ENCODE assay signal across 9 mouse cellular contexts in the genomic region with DNA sequence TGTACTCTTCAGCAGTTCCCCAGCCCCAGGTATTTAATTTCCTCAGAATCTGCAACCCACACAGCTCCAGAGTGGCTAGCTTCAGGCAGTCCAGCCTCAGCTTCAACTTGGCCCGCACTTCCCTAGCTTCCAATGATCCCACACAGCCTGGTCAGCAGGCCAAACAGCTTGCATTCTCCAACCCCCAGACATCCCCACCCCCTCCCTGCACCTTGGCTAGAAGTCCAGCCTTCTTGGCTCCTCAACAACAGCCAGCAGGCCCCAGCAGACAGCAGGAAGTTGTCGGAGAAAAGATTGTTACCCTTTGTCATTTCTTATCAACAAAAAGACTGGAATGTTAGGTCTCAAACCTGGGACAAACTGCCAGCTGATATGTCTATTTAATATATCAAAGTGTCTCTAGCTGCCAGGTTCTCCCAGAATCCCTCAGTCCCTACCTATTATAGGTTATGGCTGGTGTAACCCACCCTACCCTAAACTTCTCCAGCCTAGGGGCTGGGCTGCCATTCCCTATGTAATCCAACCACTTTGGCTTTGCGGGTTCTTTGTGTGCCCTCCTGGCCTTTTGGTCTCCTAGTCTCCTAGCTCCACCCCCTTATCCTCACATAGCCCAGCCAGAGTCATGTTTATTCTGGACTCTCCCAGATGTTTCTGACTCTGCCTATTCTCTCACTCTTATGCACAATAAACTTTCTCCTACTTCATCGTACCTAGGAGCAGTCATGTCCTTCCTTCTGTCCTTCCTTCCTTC. TPM values are rescaled to one million over a fixed set of nuclear protein-coding genes. Genes with fewer than 3 reads are reported as not detected.
DNase-seq lines count a peak whose midpoint lies in the region; ATAC-seq and TF ChIP-seq lines count a peak whose summit lies in the region.
"Had no signal": no experiment of that assay in that cellular context is flagged by ENCODE, and none has a peak within 500 bp of the region (broad histone marks: within the 10 kb centered on the region; RNA-seq: fewer than 3 reads in every experiment).

No protein-coding gene starts in this region.

- TF ChIP-seq CTCF in intestine, postnatal 0 days (IDR thresholded peaks at IDR 0.05; ENCODE audit: low read depth), result no peak

- DNase-seq in cerebellum, postnatal 25 days, result peak; percentile 16 to 43
- no peak for DNase-seq in cerebellum, adult 8-10 months
- DNase-seq in gastrocnemius, postnatal 25 days, result peak; percentile 59
- peak; percentile 36 for DNase-seq in lung, postnatal 25 days (ENCODE audit: low spot score)
- DNase-seq in hindbrain, embryonic 11.5 days (ENCODE audit: low spot score), result no peak
- no peak for DNase-seq in thymus, postnatal 25 days
- no peak for DNase-seq in urinary bladder, adult 2 months (ENCODE audit: low spot score)

- H3K4me1 ChIP-seq in intestine, postnatal 0 days (replicated peaks; ENCODE audit: control insufficient read depth, insufficient read depth, low read length), result peaks cover 12% of the 10 kb centered on the region
- no peaks in the 10 kb centered on the region for H3K4me1 ChIP-seq in hindbrain, embryonic 11.5 days (replicated peaks; ENCODE audit: control insufficient read depth, insufficient read depth, low read length)
- H3K4me1 ChIP-seq: limb, embryonic 15.5 days had no signal

- H3K27ac ChIP-seq in intestine, postnatal 0 days (ENCODE audit: low read depth, low read length), result peak overlapping the region; percentile 58
- H3K27ac ChIP-seq in hindbrain, embryonic 11.5 days (ENCODE audit: low read depth, low read length), result no peak overlapping the region
- H3K27ac ChIP-seq: limb, embryonic 15.5 days had no signal

- no peak overlapping the region for H3K4me3 ChIP-seq in intestine, postnatal 0 days (ENCODE audit: low read depth, low read length)
- H3K4me3 ChIP-seq in hindbrain, embryonic 11.5 days (ENCODE audit: low read depth, low read length), result no peak overlapping the region
- H3K4me3 ChIP-seq: limb, embryonic 15.5 days had no signal

- 10% methylated on average over 4 of the region's 4 CpGs for WGBS in intestine, postnatal 0 days
- WGBS in hindbrain, embryonic 11.5 days, result 48% methylated on average over 4 of the region's 4 CpGs

- no peaks in the 10 kb centered on the region for H3K9me3 ChIP-seq in intestine, postnatal 0 days (ENCODE audit: control insufficient read depth)
- no peaks in the 10 kb centered on the region for H3K9me3 ChIP-seq in hindbrain, embryonic 11.5 days (ENCODE audit: control insufficient read depth, low read length)
- H3K9me3 ChIP-seq: limb, embryonic 15.5 days had no signal

- H3K4me2 ChIP-seq in intestine, postnatal 0 days (replicated peaks; ENCODE audit: low read depth), result no peak overlapping the region; the same call in 1 of the 2 replicates
- H3K4me2 ChIP-seq in hindbrain, embryonic 11.5 days (replicated peaks; ENCODE audit: low read depth, low read length), result no peak overlapping the region
- H3K4me2 ChIP-seq: limb, embryonic 15.5 days had no signal

- no peaks in the 10 kb centered on the region for H3K36me3 ChIP-seq in intestine, postnatal 0 days (ENCODE audit: control insufficient read depth, insufficient read depth)
- no peaks in the 10 kb centered on the region for H3K36me3 ChIP-seq in hindbrain, embryonic 11.5 days (ENCODE audit: control insufficient read depth, insufficient read depth, low read length)
- H3K36me3 ChIP-seq: limb, embryonic 15.5 days had no signal

- no peaks in the 10 kb centered on the region for H3K27me3 ChIP-seq in intestine, postnatal 0 days (replicated peaks; ENCODE audit: control insufficient read depth, insufficient read depth, low read length)
- no peaks in the 10 kb centered on the region for H3K27me3 ChIP-seq in hindbrain, embryonic 11.5 days (ENCODE audit: control insufficient read depth, insufficient read depth, low read length)
- H3K27me3 ChIP-seq: limb, embryonic 15.5 days had no signal

- no peak overlapping the region for H3K9ac ChIP-seq in intestine, postnatal 0 days (ENCODE audit: low read depth, low read length)
- H3K9ac ChIP-seq in hindbrain, embryonic 11.5 days (ENCODE audit: low read depth, low read length), result no peak overlapping the region
- H3K9ac ChIP-seq: limb, embryonic 15.5 days had no signal

- peak; percentile 68 for ATAC-seq in intestine, postnatal 0 days
- no peak for ATAC-seq in hindbrain, embryonic 11.5 days (ENCODE audit: low FRiP score)

RNA-seq across cellular contexts. Expression of a gene that starts 43.1 kb away (rescaled TPM):
- under 1 TPM; 0.20 to 0.35 TPM for total RNA-seq in gastrocnemius, postnatal 25 days (2021)
- polyA plus RNA-seq in intestine, postnatal 0 days (2015; fragmentation: Nextera tagmentation; extraction: Ambion mirVana), result 1.8 and 2.1 TPM in 2 replicates
- polyA plus RNA-seq in hindbrain, embryonic 11.5 days (2014; fragmentation: Nextera tagmentation; extraction: Ambion mirVana), result 0.34 and 0.40 TPM in 2 replicates
- 5.1 and 6.9 TPM in 2 replicates for polyA plus RNA-seq in urinary bladder, adult 2 months (2012; rRNA removed)

RNA-seq across cellular contexts. Expression of a gene that starts 49.6 kb away (rescaled TPM):
- total RNA-seq in gastrocnemius, postnatal 25 days (2021), result under 1 TPM in 1 of 2 experiments, not detected in 1; 0.19 TPM
- polyA plus RNA-seq in intestine, postnatal 0 days (2015; fragmentation: Nextera tagmentation; extraction: Ambion mirVana), result 73.4 and 93.7 TPM in 2 replicates
- polyA plus RNA-seq in hindbrain, embryonic 11.5 days (2014; fragmentation: Nextera tagmentation; extraction: Ambion mirVana), result 38.3 and 47.8 TPM in 2 replicates
- polyA plus RNA-seq in urinary bladder, adult 2 months (2012; rRNA removed), result 12.5 and 14.1 TPM in 2 replicates

RNA-seq across cellular contexts. Expression of a gene that starts 55.7 kb away (rescaled TPM):
- 1 to 10 TPM; 3.4 to 3.6 TPM for total RNA-seq in gastrocnemius, postnatal 25 days (2021)
- 4.3 and 4.4 TPM in 2 replicates for polyA plus RNA-seq in intestine, postnatal 0 days (2015; fragmentation: Nextera tagmentation; extraction: Ambion mirVana)
- 11.0 and 11.8 TPM in 2 replicates for polyA plus RNA-seq in hindbrain, embryonic 11.5 days (2014; fragmentation: Nextera tagmentation; extraction: Ambion mirVana)
- 10.3 and 11.5 TPM in 2 replicates for polyA plus RNA-seq in urinary bladder, adult 2 months (2012; rRNA removed)

Comparison
In these comparisons a context has a peak if more than half of its experiments do, and no peak if none do; other contexts are left out.
1. DNase-seq: peak in cerebellum, postnatal 25 days (2 of 2), gastrocnemius, postnatal 25 days (single experiment) and lung, postnatal 25 days (single experiment); none in cerebellum, adult 8-10 months (single experiment), hindbrain, embryonic 11.5 days (single experiment), thymus, postnatal 25 days (single experiment) and urinary bladder, adult 2 months (single experiment).